Mouse (Mus musculus): Measurements from ENCODE around the gene Nkapd1.

DNA sequence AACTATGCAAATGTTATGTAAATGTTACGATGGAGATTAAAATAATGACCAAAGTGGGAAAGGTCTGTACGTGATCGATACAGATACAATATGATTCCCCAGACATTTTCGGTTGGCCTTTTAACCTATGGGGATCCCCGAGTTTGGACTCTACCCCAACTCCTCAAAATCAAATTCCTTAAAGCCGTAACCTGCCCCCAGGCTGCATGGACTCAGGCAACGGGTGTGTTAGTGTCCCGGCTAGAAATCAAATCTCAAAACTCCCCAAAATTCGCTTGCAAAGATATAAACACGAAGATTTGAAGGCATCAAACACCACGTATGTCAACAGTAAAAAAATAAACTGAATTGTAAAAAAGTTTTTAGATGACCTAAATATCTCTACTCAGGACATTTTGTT lies 1.1 kb downstream of the Nkapd1 start:
- TF ChIP-seq CTCF (IDR thresholded peaks at IDR 0.05; ENCODE audit: low read depth, low read length) (no peak), POLR2A (IDR thresholded peaks at IDR 0.05; ENCODE audit: extremely low read depth, insufficient read depth, low read length) (no peak)
